Mouse (Mus musculus) c-Kit-positive CD71-negative TER-119-negative erythroid progenitor cells, embryonic 14.5 days (primary cell): Measurements from ENCODE around the gene Prokr1.
A peak's percentile ranks its signal among the peaks of the same experiment; 100 is the strongest.
"Not testable (repeated sequence)": the region's sequence is repeated elsewhere in the genome, so short reads cannot be mapped to it uniquely, and the experiment has no call there.

Source experiments
- DNase-seq: peaks from one replicate; pipeline ENCODE4 v3.0.0-alpha.2; 2013; ENCODE audit warnings: low read depth

Prokr1 gene

GRCm38 (mm10) chr6:87590394-87591281 lies at the start of gene Prokr1:
Gene Prokr1 (minus strand): TSS chr6:87590743.
- no peak for DNase-seq

GRCm38 (mm10) chr6:87638134-87638660 lies 47.7 kb upstream of the Prokr1 start:
- DNase-seq: no peak

GRCm38 (mm10) chr6:87632176-87632575 lies 41.6 kb upstream of the Prokr1 start:
- DNase-seq: no peak

- DNase-seq: not testable (repeated sequence)
Observed at GRCm38 (mm10) chr6:87628936-87629335, 38.4 kb upstream of the Prokr1 start.

DNA sequence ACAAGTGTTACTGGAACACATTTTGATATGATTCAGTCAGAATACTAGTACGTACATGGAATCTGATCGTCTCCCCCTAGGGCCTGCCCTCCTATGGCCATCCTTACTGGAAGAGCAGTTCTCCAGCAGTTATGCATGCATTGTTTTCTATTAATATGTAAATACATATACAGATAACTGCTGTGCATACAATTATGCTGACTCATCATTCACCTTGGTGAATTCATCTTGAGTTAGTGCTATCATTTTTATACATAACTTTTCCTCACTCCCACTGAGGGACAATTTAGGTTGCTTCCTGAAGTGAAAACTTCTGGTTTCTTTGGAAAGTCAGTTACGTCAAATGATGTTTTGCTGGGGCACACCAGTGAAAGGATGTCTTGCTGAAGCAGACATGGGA lies 32.6 kb upstream of the Prokr1 start:
- no peak for DNase-seq

- DNase-seq: no peak
Observed at GRCm38 (mm10) chr6:87621281-87621680, 30.7 kb upstream of the Prokr1 start.

GRCm38 (mm10) chr6:87618021-87618420 lies 27.5 kb upstream of the Prokr1 start:
- no peak for DNase-seq

- no peak for DNase-seq
Observed at GRCm38 (mm10) chr6:87615696-87616083, 25.1 kb upstream of the Prokr1 start.

- DNase-seq: no peak
Observed at GRCm38 (mm10) chr6:87614794-87615695, 24.5 kb upstream of the Prokr1 start.

GRCm38 (mm10) chr6:87599825-87600224 lies 9.3 kb upstream of the Prokr1 start:
- no peak for DNase-seq

DNA sequence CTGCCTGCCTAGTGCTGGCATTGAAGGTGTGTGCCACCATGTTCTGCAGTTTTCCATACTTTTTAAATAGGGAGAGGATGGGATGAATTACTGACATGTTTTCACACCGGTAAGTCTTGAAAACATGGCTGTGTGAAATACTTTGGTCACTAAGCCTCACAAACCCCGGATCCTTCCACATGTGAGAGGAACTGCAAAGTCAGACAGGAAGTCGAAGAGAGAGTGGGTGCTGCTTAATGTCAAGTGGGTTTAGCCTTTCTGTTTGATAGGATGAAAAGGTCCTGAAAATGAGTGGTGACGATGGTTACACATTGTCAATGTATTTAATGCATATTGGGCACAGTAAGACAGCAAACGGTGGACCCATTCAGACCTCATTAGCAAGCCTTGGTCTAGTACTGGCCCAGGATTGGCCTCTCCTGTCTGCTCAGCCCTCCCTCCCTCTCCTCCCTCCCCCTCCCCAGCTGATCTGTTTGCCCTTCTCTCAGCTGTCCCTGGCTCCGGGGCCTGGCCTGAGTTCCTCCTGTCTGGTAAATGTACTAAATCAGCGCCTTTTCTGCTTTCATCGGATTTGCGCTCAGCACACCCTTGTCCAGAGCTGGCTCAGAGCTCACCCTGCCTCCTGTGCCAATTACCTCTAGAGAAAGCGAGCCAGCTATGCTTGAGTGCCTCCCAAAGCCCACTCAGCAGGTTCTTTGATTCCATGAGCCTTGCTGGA lies 6.7 kb upstream of the Prokr1 start:
- no peak for DNase-seq

GRCm38 (mm10) chr6:87594188-87594587 lies 3.6 kb upstream of the Prokr1 start:
- DNase-seq: no peak

DNA sequence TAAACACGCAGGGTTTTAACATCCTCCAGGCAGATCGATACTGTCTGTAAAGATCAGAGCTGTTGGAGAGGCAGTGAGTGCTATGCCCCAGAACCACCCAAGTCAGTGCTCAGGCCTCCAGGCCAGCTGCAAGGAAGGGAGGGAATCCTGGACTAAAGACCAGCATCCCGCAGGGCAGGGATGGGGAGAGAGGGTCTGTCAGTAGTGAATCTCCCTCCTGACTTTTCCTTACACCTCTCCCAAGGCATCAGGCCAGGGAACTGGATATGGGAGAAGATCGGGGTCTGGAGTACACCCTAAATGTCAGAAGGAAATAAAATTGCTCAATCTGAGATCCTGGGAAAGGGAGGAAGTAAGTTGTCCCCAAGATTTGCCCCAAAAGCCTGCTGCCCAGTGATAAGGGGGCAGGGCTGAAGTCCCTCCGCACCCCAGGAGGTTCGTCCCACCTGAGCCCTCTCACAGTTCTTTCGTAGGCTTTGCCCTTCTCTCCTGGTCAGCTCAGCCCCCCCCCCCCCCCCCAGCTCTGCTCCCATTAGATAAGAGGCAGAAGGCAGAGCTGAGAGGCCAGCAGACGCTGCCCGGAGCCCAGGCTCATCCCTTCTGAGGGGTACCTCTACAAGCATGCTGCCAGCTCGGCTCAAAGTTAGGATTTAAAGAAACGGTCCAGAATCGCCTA lies 687 bp downstream of the Prokr1 start:
- no peak for DNase-seq

GRCm38 (mm10) chr6:87583991-87584390 lies 6.6 kb downstream of the Prokr1 start:
- no peak for DNase-seq

GRCm38 (mm10) chr6:87583183-87583611 lies 7.3 kb downstream of the Prokr1 start:
- peak; percentile 39 for DNase-seq

DNA sequence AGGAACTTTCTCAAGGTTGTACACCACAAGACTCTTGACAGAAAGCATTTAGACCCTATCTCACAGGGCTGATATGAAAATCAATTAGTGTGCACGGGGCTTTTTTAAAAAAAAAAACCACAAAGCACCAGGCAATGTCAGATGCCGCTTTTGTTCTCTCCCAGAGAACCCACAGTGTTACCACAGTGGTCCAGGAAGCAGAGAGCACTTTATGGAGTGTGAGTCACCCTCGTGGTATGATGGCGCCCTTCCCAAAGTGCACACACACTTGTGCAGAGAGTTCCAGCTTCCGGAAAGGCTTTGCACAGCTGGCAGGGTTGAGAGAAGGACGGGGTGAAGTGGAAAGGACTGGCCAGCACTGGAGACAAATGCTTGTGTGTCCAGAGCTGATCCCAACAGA lies 8.1 kb downstream of the Prokr1 start:
- no peak for DNase-seq

DNA sequence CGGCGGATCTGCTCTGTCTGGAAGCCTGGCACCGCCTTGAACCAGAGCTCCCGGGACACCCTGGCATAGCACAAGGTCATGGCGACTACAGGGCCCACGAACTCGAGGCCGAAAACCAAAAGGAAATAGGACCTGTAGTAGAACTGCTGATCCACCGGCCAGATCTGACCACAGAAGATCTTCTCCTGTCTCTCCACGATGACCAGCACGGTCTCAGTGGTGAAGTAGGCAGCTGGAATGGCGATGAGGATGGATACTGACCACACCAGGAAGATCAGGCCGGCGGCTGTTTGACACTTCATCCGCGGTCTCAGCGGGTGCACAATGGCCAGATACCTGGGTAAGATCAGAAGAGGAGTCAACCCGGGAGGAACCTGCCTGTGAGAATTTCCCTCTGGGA lies 9.0 kb downstream of the Prokr1 start:
- no peak for DNase-seq

- DNase-seq: no peak
Observed at GRCm38 (mm10) chr6:87581071-87581470, 9.5 kb downstream of the Prokr1 start.

- DNase-seq: no peak
Observed at GRCm38 (mm10) chr6:87578247-87578646, 12.3 kb downstream of the Prokr1 start.

GRCm38 (mm10) chr6:87576648-87577330 lies 13.8 kb downstream of the Prokr1 start:
- no peak for DNase-seq

- not testable (repeated sequence) for DNase-seq
Observed at GRCm38 (mm10) chr6:87571863-87572262, 18.7 kb downstream of the Prokr1 start.
